Mouse (Mus musculus): ENCODE results near the gene Hist2h2ab.

DNA sequence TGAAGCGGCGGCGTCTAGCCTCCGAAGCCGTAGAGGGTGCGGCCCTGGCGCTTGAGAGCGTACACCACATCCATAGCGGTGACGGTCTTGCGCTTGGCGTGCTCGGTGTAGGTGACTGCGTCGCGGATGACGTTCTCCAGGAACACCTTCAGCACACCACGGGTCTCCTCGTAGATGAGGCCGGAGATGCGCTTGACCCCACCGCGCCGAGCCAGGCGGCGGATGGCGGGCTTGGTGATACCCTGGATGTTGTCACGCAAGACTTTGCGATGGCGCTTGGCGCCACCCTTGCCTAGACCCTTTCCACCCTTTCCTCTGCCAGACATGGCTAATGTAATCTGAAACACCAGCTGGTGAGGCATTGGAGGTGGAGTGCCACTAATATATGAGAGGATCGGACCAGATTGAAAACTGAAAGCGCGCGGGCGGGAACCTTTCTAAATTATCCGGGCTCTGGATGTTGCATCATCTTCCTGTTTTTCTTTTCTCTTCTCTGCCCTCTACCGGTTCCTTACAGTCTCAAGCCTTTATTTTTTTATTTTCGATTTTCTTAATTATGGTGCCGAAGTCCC, 43.4 kb downstream of the Hist2h2ab start, which contains the start of gene Hist2h4:
- peak; percentile 19 to 43 (median 37) for TF ChIP-seq MYOG (IDR thresholded peaks at IDR 0.05; ENCODE audit: control insufficient read depth in 1 of 3, insufficient read depth in 1 of 3, insufficient read length in 2 of 3, low read depth in 2 of 3)
- TF ChIP-seq POLR2A (IDR thresholded peaks at IDR 0.05; ENCODE audit: insufficient read length, low read depth) = peak; percentile 94
- no peak for TF ChIP-seq TCF12 (IDR thresholded peaks at IDR 0.05; ENCODE audit: insufficient read depth, poor library complexity, severe bottlenecking)
- TF ChIP-seq USF1 (IDR thresholded peaks at IDR 0.05; ENCODE audit: low read depth) = no peak
- peak; percentile 26 for TF ChIP-seq REST (IDR thresholded peaks at IDR 0.05; ENCODE audit: insufficient read depth, insufficient read length)
